Mouse (Mus musculus): ENCODE results near the gene Pdhb.

DNA sequence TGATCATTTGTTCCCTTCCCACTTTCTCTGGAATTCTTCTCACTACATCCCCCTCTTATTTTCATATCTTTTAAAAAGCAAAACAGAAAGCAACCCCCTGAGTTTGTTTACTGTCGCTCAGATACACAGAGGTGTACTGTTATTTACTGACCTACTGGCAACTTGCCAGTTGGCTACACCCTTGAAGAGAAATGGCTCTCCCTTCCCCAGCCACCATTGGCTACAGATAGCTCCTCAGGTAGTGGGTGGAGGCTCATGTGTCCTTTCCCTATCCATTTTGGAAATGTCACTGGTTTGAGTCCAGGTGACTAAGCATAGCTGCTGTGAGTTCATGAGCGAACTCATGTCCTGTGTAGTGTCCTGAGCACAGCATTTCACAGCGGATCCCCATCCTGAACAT lies 28.9 kb upstream of the Pdhb start:
- TF ChIP-seq CTCF (IDR thresholded peaks at IDR 0.05; ENCODE audit: extremely low read depth, insufficient read depth, low read length) (no peak), POLR2A (IDR thresholded peaks at IDR 0.05; ENCODE audit: extremely low read depth, insufficient read depth, low read length) (no peak)
